Mouse (Mus musculus) midbrain, embryonic 16.5 days (tissue): ENCODE measurements around the gene Hunk. TPM values are rescaled to one million over a fixed set of nuclear protein-coding genes. Genes with fewer than 3 reads are reported as not detected.
A peak's percentile ranks its signal among the peaks of the same experiment; 100 is the strongest.

Experiments used
- ATAC-seq: fragments of 200-750 bp; cut with Nextera tagmentation; 2 replicates; pipeline ENCODE4 v1.8.0; 2017; ENCODE audit warnings: moderate TSS enrichment
- H3K27ac ChIP-seq: fragments of 300-500 bp; sonication (generic); 2 replicates; pipeline ENCODE4 v1.5.1; 2014; ENCODE audit warnings: mild to moderate bottlenecking, low read length, mixed read lengths
- H3K27me3 ChIP-seq: fragments of 300-500 bp; sonication (generic); 2 replicates; pipeline ENCODE4 v1.6.1; 2014; ENCODE audit warnings: low read depth, low read length, mixed read lengths; ENCODE audit not compliant: control insufficient read depth, insufficient read depth
- H3K36me3 ChIP-seq: fragments of 300-500 bp; sonication (generic); 2 replicates; pipeline ENCODE4 v1.6.1; 2014; ENCODE audit warnings: mild to moderate bottlenecking, low read length, moderate library complexity, mixed read lengths; ENCODE audit not compliant: control insufficient read depth, insufficient read depth
- H3K4me1 ChIP-seq: fragments of 300-500 bp; sonication (generic); 2 replicates; pipeline ENCODE4 v1.6.1; 2014; ENCODE audit warnings: mild to moderate bottlenecking, low read length, mixed read lengths; ENCODE audit not compliant: control insufficient read depth, insufficient read depth
- H3K4me2 ChIP-seq: fragments of 300-500 bp; sonication (generic); 2 replicates; pipeline ENCODE4 v1.6.1; 2014; ENCODE audit warnings: mild to moderate bottlenecking, low read length, mixed read lengths
- H3K4me3 ChIP-seq: fragments of 300-500 bp; sonication (generic); 2 replicates; pipeline ENCODE4 v1.5.1; 2014; ENCODE audit warnings: low read depth, mild to moderate bottlenecking, low read length, moderate library complexity, mixed read lengths
- H3K9ac ChIP-seq: fragments of 300-500 bp; sonication (generic); 2 replicates; pipeline ENCODE4 v1.6.1; 2014; ENCODE audit warnings: low read depth, low read length, mixed read lengths
- H3K9me3 ChIP-seq: fragments of 300-500 bp; sonication (generic); replicated peaks from 2 replicates; pipeline ENCODE4 v1.6.1; 2014; ENCODE audit warnings: mild to moderate bottlenecking, low read length, mixed read lengths; ENCODE audit not compliant: control insufficient read depth, poor library complexity, severe bottlenecking
- WGBS: fragments of 180-500 bp; shearing (Covaris S2); extraction: QIAGEN DNeasy Blood & Tissue Kit; methylation state at CpG from one replicate; pipeline ENCODE4 v1.1.7; 2014; 5-methylcytosine and 5-hydroxymethylcytosine counted together
- polyA plus RNA-seq: library from polyadenylated mRNA; unstranded; fragments of >200 nt; fragmentation: Nextera tagmentation; extraction: Ambion mirVana; gene quantifications from 2 replicates; pipeline ENCODE4 v1.2.1, GENCODE M21; 2015

The Hunk gene
- polyA plus RNA-seq, 1 experiment from 2014 or later, result 6.2 TPM

DNA sequence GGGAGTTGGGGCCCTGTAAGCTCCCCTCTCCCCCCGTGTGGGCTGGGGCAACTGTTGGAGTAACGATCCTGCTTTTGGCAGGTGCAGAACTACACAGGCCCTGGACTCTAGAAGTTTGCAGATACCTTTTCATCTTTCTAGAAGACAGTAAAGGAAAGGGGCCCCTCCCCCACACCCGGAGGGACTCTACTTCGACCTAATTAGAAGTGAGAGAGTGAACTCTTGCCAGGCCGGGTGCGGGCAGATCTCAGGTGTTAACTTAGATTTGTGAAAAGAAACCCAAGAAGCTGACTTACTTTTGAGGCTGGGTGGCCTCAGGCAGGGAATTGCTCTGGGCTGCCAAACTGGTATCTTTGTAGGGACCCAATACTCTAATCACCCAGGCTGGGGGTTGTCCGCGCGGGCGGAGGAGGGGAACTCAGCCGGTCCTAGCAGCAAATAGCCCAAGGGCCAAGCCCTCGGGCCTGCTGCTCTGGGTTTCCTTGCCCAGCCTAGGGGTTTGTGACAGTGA lies 1.4 kb downstream of the Hunk start:
- Histone ChIP-seq H3K4me3 (peak overlapping the region; percentile 89), H3K27ac (peak overlapping the region; percentile 90; the same call in 1 of the 2 replicates), H3K9me3 (no peaks in the 10 kb centered on the region; the same call in 1 of the 2 replicates), H3K27me3 (no peaks in the 10 kb centered on the region), H3K9ac (peak overlapping the region; percentile 87), H3K4me2 (peak overlapping the region; percentile 89), H3K36me3 (no peaks in the 10 kb centered on the region; the same call in 1 of the 2 replicates), H3K4me1 (peaks cover 27% of the 10 kb centered on the region)
- ATAC-seq, result peak; percentile 20; the same call in 1 of the 2 replicates
- WGBS, result 1% methylated on average over 12 of the region's 12 CpGs

- 46% methylated on average over 4 of the region's 4 CpGs for WGBS
- peak overlapping the region; percentile 89 for H3K4me3 ChIP-seq
- ATAC-seq, result no peak
- H3K36me3 ChIP-seq, result no peaks in the 10 kb centered on the region; the same call in 1 of the 2 replicates
- H3K27me3 ChIP-seq, result no peaks in the 10 kb centered on the region
- H3K4me1 ChIP-seq, result peaks cover 27% of the 10 kb centered on the region
- H3K9me3 ChIP-seq, result no peaks in the 10 kb centered on the region; the same call in 1 of the 2 replicates
- H3K27ac ChIP-seq, result no peak overlapping the region
- peak overlapping the region; percentile 36 for H3K9ac ChIP-seq
- H3K4me2 ChIP-seq, result peak overlapping the region; percentile 89
Measured at GRCm38 (mm10) chr16:90387961-90388360, 2.1 kb downstream of the Hunk start.

DNA sequence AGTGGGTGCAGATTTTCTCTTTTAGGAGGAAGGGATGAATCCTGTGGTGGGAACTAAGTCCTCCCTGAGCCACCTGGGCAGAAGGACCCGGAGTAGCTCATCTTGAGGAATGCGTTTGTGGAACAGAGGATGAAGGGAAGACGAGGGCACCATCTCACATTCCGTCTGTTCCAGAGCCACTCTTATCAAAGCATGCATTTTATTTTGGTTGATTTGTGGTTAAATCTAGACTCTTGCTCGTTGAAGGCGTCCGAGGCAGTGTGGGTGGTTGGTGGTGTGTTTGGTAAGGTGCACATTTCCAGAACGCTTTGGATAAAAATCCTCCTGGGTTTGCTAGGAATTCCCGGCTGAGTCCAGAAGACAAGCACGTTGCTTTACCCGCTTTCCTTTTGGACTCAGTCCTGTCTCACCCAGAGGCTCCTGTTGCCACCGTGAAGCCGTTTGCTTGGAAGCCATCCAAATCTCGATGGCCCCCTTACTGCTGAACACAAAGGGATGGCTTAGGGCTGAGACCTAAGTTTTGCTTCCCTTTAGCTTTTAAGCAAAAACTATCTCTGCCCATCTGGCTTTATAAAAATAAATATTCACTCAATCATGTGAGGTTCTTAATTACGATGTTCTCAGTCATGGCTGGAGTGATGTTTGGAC lies 3.4 kb downstream of the Hunk start:
- H3K4me2 ChIP-seq, result peak overlapping the region; percentile 89
- H3K9me3 ChIP-seq, result no peaks in the 10 kb centered on the region; the same call in 1 of the 2 replicates
- WGBS, result 58% methylated on average over 15 of the region's 15 CpGs
- no peak for ATAC-seq
- no peaks in the 10 kb centered on the region for H3K27me3 ChIP-seq
- no peak overlapping the region for H3K27ac ChIP-seq
- peaks cover 27% of the 10 kb centered on the region for H3K4me1 ChIP-seq
- 0 out of 2 replicates have a peak overlapping the region, but pooled peaks have one; percentile 10 for H3K9ac ChIP-seq
- no peaks in the 10 kb centered on the region; the same call in 1 of the 2 replicates for H3K36me3 ChIP-seq
- peak overlapping the region; percentile 89 for H3K4me3 ChIP-seq

DNA sequence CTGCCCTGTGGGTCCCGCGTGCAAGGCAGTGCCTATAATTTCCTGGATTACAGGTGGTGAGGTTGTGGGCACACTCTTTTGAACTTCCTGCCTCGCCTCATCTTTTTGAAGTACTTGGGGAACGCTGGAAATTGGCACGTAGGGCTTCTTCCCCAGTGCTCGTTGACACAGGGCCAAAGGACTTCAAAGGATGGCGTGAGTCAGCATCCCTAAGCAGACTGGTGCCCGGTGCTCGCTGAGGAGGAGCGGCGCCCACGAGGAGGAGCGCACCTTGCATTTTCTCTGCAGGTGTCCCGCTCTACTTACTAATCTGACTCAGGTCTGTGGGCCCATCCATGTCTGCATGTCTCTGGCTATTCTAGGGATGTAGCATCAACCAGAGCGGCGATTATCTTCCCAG lies 4.9 kb downstream of the Hunk start:
- Histone ChIP-seq H3K4me1 (peaks cover 27% of the 10 kb centered on the region), H3K36me3 (no peaks in the 10 kb centered on the region; the same call in 1 of the 2 replicates)
- WGBS, result 86% methylated on average over 16 of the region's 16 CpGs

GRCm38 (mm10) chr16:90394761-90395160 lies 8.9 kb downstream of the Hunk start:
- Histone ChIP-seq H3K9ac (no peak overlapping the region), H3K27ac (no peak overlapping the region), H3K9me3 (no peaks in the 10 kb centered on the region; the same call in 1 of the 2 replicates), H3K4me1 (peaks cover 6% of the 10 kb centered on the region; the same call in 1 of the 2 replicates), H3K4me2 (no peak overlapping the region), H3K27me3 (no peaks in the 10 kb centered on the region), H3K4me3 (no peak overlapping the region), H3K36me3 (no peaks in the 10 kb centered on the region; the same call in 1 of the 2 replicates)
- peak; percentile 64; the same call in 1 of the 2 replicates for ATAC-seq
- 47% methylated on average over 4 of the region's 4 CpGs for WGBS

More for the DNA sequence above, 4.9 kb downstream of the Hunk start:
- H3K4me3 ChIP-seq, result no peak overlapping the region
- H3K27ac ChIP-seq, result no peak overlapping the region
- H3K9ac ChIP-seq, result no peak overlapping the region
- no peak overlapping the region for H3K4me2 ChIP-seq
- no peak for ATAC-seq
- no peaks in the 10 kb centered on the region; the same call in 1 of the 2 replicates for H3K9me3 ChIP-seq
- no peaks in the 10 kb centered on the region for H3K27me3 ChIP-seq

DNA sequence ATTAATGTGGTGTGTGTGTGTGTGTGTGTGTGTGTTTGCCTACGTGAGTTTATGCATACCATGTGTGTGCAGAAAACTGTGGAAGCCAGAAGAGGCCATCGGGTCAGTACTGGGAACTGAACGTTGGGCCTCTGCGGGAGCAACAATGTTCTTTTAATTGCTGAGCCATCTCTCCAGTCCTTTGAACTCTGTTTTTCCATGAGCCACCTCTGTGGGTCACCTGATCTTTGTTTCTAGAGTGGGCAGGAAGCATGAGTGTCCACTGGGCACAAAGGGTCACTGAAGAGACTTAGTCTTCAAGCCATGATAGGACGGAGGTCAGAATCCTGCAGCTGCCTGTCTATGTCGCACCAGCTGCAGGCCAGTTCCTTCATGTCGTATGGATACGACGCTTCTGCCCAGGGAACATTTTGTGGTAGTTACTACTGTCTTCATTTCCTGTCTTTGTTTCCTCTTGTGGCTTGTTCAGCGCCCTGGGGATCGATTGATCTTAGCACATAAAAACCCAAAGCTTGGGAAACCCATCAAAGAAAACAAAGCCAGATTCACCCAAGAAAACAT lies 10.3 kb downstream of the Hunk start:
- H3K4me3 ChIP-seq, result no peak overlapping the region
- peaks cover 7% of the 10 kb centered on the region for H3K4me1 ChIP-seq
- no peaks in the 10 kb centered on the region; the same call in 1 of the 2 replicates for H3K9me3 ChIP-seq
- no peak for ATAC-seq
- no peaks in the 10 kb centered on the region; the same call in 1 of the 2 replicates for H3K36me3 ChIP-seq
- no peak overlapping the region for H3K4me2 ChIP-seq
- no peaks in the 10 kb centered on the region for H3K27me3 ChIP-seq
- 86% methylated on average over 11 of the region's 11 CpGs for WGBS
- no peak overlapping the region for H3K27ac ChIP-seq
- H3K9ac ChIP-seq, result no peak overlapping the region

DNA sequence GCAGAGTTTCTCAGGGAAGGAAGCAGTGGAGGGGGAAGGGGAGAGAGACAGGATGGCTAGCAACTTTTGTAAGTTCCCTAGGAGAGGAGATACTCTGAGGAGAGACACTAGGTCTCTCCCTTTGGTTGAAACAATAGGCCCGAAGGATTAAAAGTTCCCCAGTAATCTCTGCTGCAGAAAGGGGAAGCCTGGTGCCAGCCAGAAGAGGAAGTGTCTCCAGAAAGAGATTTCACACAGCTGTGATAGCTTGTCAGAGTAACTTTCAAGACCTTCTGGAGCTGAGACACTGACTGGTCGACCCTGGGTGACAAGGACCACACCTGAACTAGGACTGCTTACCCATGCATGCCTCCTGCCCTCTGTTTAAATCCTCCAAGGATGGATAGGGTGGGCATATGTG lies 11.1 kb downstream of the Hunk start:
- Histone ChIP-seq H3K27ac (no peak overlapping the region), H3K36me3 (no peaks in the 10 kb centered on the region), H3K4me2 (no peak overlapping the region), H3K4me3 (no peak overlapping the region), H3K27me3 (no peaks in the 10 kb centered on the region), H3K9ac (no peak overlapping the region), H3K9me3 (no peaks in the 10 kb centered on the region), H3K4me1 (peaks cover 13% of the 10 kb centered on the region)
- WGBS, result 68% methylated on average over 2 of the region's 2 CpGs
- ATAC-seq, result no peak

GRCm38 (mm10) chr16:90400314-90400713 lies 14.5 kb downstream of the Hunk start:
- H3K9me3 ChIP-seq, result no peaks in the 10 kb centered on the region
- H3K9ac ChIP-seq, result no peak overlapping the region
- 10% methylated on average over 8 of the region's 9 CpGs for WGBS
- no peak overlapping the region for H3K4me3 ChIP-seq
- peaks cover 11% of the 10 kb centered on the region for H3K4me1 ChIP-seq
- no peak overlapping the region for H3K4me2 ChIP-seq
- no peak overlapping the region for H3K27ac ChIP-seq
- no peak for ATAC-seq
- H3K36me3 ChIP-seq, result no peaks in the 10 kb centered on the region
- no peaks in the 10 kb centered on the region for H3K27me3 ChIP-seq
